Mouse (Mus musculus): Measurements from ENCODE around the gene Pdzrn3.

GRCm38 (mm10) chr6:101354230-101354881, 23.3 kb downstream of the Pdzrn3 start:
- TF ChIP-seq E2F4 (IDR thresholded peaks at IDR 0.05; ENCODE audit: insufficient read depth) (no peak), TCF12 (IDR thresholded peaks at IDR 0.05; ENCODE audit: insufficient read depth, poor library complexity, severe bottlenecking) (no peak), POLR2A (IDR thresholded peaks at IDR 0.05; ENCODE audit: insufficient read length, low read depth) (no peak), MYOG (IDR thresholded peaks at IDR 0.05; ENCODE audit: control insufficient read depth in 1 of 3, insufficient read depth in 1 of 3, insufficient read length in 2 of 3, low read depth in 2 of 3) (no peak), USF1 (IDR thresholded peaks at IDR 0.05; ENCODE audit: low read depth) (no peak), CEBPB (IDR thresholded peaks at IDR 0.05; ENCODE audit: insufficient read depth, poor library complexity, severe bottlenecking) (no peak), POLR2AphosphoS2 (IDR thresholded peaks at IDR 0.05; ENCODE audit: insufficient read length, low read depth) (no peak), TCF3 (IDR thresholded peaks at IDR 0.05; ENCODE audit: insufficient read length, low read depth) (no peak), MAX (IDR thresholded peaks at IDR 0.05; ENCODE audit: low read depth) (no peak), MYOD1 (IDR thresholded peaks at IDR 0.05; ENCODE audit: control insufficient read depth in 1 of 3, insufficient read length in 2 of 3, low read depth in 2 of 3) (peak in 1 of 3 experiments; percentile 5), REST (IDR thresholded peaks at IDR 0.05; ENCODE audit: insufficient read depth, insufficient read length) (no peak)
